Mouse (Mus musculus) heart, postnatal 4 days (tissue): ENCODE data around the gene Ctxn1. TPM values are rescaled to one million over a fixed set of nuclear protein-coding genes. Genes with fewer than 3 reads are reported as not detected.

ENCODE experiments used
- DNase-seq: peaks from one replicate; pipeline ENCODE4 v3.0.0; 2021
- total RNA-seq, 2 experiments: library from RNA; stranded (reverse); gene quantifications; 2 replicates each; pipeline ENCODE4 v1.2.3; 2021

The Ctxn1 gene
- total RNA-seq, 2 experiments from 2014 or later, result 9.6 to 10.1 TPM

GRCm38 (mm10) chr8:4250306-4250970, 8.6 kb downstream of the Ctxn1 start:
- peak; percentile 90 for DNase-seq

- DNase-seq, result peak; percentile 69
Measured at GRCm38 (mm10) chr8:4249213-4249612, 9.9 kb downstream of the Ctxn1 start.

- DNase-seq, result no peak
Measured at GRCm38 (mm10) chr8:4247951-4248540, 11.0 kb downstream of the Ctxn1 start, which contains the start of gene Tgfbr3l. Gene Tgfbr3l (plus strand): TSS chr8:4248214.

GRCm38 (mm10) chr8:4247241-4247640, 11.8 kb downstream of the Ctxn1 start:
- DNase-seq, result no peak

- no peak for DNase-seq
Measured at GRCm38 (mm10) chr8:4245737-4246136, 13.3 kb downstream of the Ctxn1 start.

- DNase-seq, result no peak
Measured at GRCm38 (mm10) chr8:4245061-4245460, 14.0 kb downstream of the Ctxn1 start.

GRCm38 (mm10) chr8:4239193-4239890, 19.7 kb downstream of the Ctxn1 start:
- no peak for DNase-seq

GRCm38 (mm10) chr8:4238434-4239192, 20.5 kb downstream of the Ctxn1 start, which contains the start of the genes Map2k7 and Gm49320:
Gene Map2k7 (plus strand): TSS chr8:4238740.
Gene Gm49320 (plus strand): TSS chr8:4238865.
- DNase-seq, result peak; percentile 100

- no peak for DNase-seq
Measured at GRCm38 (mm10) chr8:4237814-4238433, 21.1 kb downstream of the Ctxn1 start.

- no peak for DNase-seq
Measured at GRCm38 (mm10) chr8:4230612-4231351, 28.3 kb downstream of the Ctxn1 start.

GRCm38 (mm10) chr8:4229784-4230183, 29.3 kb downstream of the Ctxn1 start:
- no peak for DNase-seq

- no peak for DNase-seq
Measured at GRCm38 (mm10) chr8:4227919-4228318, 31.2 kb downstream of the Ctxn1 start.

- no peak for DNase-seq
Measured at GRCm38 (mm10) chr8:4226739-4227347, 32.2 kb downstream of the Ctxn1 start, which contains the start of gene Lrrc8e. Gene Lrrc8e (plus strand): TSS chr8:4226827.

- DNase-seq, result no peak
Measured at GRCm38 (mm10) chr8:4226323-4226722, 32.8 kb downstream of the Ctxn1 start.

- no peak for DNase-seq
Measured at GRCm38 (mm10) chr8:4222059-4222458, 37.0 kb downstream of the Ctxn1 start.

GRCm38 (mm10) chr8:4219617-4220016, 39.5 kb downstream of the Ctxn1 start:
- DNase-seq, result no peak

- no peak for DNase-seq
Measured at GRCm38 (mm10) chr8:4216791-4217621, 42.1 kb downstream of the Ctxn1 start, which contains the start of gene Prr36. Gene Prr36 (minus strand): TSS chr8:4217459.

- no peak for DNase-seq
Measured at GRCm38 (mm10) chr8:4216296-4216695, 42.8 kb downstream of the Ctxn1 start.

- peak; percentile 42 for DNase-seq
Measured at GRCm38 (mm10) chr8:4214006-4214980, 44.8 kb downstream of the Ctxn1 start.
